Mouse (Mus musculus): ENCODE data around the gene Olfr282.

DNA sequence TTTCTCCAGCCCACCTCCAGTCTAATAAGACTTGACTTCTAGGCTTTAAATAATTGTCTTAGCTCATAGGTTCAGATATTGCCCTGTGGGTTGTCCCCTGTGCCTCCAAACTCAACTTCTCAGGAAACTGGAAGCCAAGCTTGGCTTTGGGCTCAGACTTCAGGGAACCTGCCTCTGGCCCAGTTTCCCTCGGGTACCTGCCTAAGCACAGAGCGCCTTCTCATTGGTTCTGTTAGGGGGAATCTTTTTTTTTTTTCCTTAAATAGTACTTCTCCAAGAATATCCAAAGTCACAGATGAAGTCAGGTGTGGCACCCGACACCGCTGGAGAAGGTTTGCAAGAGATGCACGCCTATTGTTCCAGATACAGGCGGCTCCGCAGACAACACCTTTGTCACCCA, 21.3 kb downstream of the Olfr282 start, which contains the start of gene Olfr281:
- TF ChIP-seq CTCF (conservative IDR thresholded peaks at IDR 0.05; ENCODE audit: low read length) (no peak), POU5F1 (IDR thresholded peaks at IDR 0.05; ENCODE audit: borderline replicate concordance, low read length) (no peak)

Data from E14TG2a.4 (cell line).